Comparison of ENCODE assay signal across 18 mouse cellular contexts in genomic region chr5:55293978-55294377, GRCm38 (mm10).
A peak's percentile ranks its signal among the peaks of the same experiment; 100 is the strongest.
DNase-seq lines count a peak whose midpoint lies in the region; ATAC-seq lines count a peak whose summit lies in the region.
"Had no signal": no experiment of that assay in that cellular context is flagged by ENCODE, and none has a peak within 500 bp of the region (broad histone marks: within the 10 kb centered on the region; RNA-seq: fewer than 3 reads in every experiment).

No protein-coding gene starts in this region.

- WGBS in forebrain, embryonic 16.5 days: 55% methylated on average over 2 of the region's 2 CpGs
- WGBS in midbrain, embryonic 16.5 days: 41% methylated on average over 2 of the region's 2 CpGs
- 72% methylated on average over 2 of the region's 2 CpGs for WGBS in heart, embryonic 12.5 days

- H3K4me3 ChIP-seq in forebrain, embryonic 16.5 days (replicated peaks; ENCODE audit: low read length): no peak overlapping the region
- no peak overlapping the region for H3K4me3 ChIP-seq in midbrain, embryonic 16.5 days (ENCODE audit: low read depth, low read length)
- no peak overlapping the region for H3K4me3 ChIP-seq in heart, embryonic 12.5 days
- H3K4me3 ChIP-seq: heart, embryonic 13.5 days; kidney, embryonic 15.5 days had no signal

- no peak overlapping the region for H3K27ac ChIP-seq in forebrain, embryonic 16.5 days (ENCODE audit: low read length)
- peak overlapping the region; percentile 50 for H3K27ac ChIP-seq in midbrain, embryonic 16.5 days (ENCODE audit: low read length)
- no peak overlapping the region for H3K27ac ChIP-seq in heart, embryonic 12.5 days (ENCODE audit: poor library complexity, severe bottlenecking)
- H3K27ac ChIP-seq: heart, embryonic 13.5 days; kidney, embryonic 15.5 days had no signal

- no peak for DNase-seq in frontal cortex, postnatal 25 days (ENCODE audit: low spot score in 2 of 2)
- peak; percentile 41 for DNase-seq in A20 (ENCODE audit: low read depth, low spot score)
- DNase-seq in heart, postnatal 4 days: no peak
- no peak for DNase-seq in heart, postnatal 10 days
- DNase-seq: adrenal gland, adult 8-10 months; cerebellum, adult 8-10 months; liver; lung, adult 18-20 months; lung, postnatal 4 days; right cerebral cortex, postnatal 4 days; thymus, adult 2 months had no signal

- no peak overlapping the region for H3K9ac ChIP-seq in forebrain, embryonic 16.5 days (replicated peaks; ENCODE audit: low read depth, low read length)
- no peak overlapping the region for H3K9ac ChIP-seq in midbrain, embryonic 16.5 days (ENCODE audit: low read depth, low read length)
- no peak overlapping the region for H3K9ac ChIP-seq in heart, embryonic 12.5 days
- H3K9ac ChIP-seq: heart, embryonic 13.5 days; kidney, embryonic 15.5 days had no signal

- H3K9me3 ChIP-seq in forebrain, embryonic 16.5 days (ENCODE audit: control insufficient read depth, low read length): no peaks in the 10 kb centered on the region
- H3K9me3 ChIP-seq in midbrain, embryonic 16.5 days (replicated peaks; ENCODE audit: control insufficient read depth, low read length, poor library complexity, severe bottlenecking): no peaks in the 10 kb centered on the region
- no peaks in the 10 kb centered on the region for H3K9me3 ChIP-seq in heart, embryonic 12.5 days (replicated peaks)
- H3K9me3 ChIP-seq: G1E; heart, embryonic 13.5 days; kidney, embryonic 15.5 days had no signal

- intact Hi-C loops in heart, postnatal 10 days (cut with DNase I): no loop called here

- H3K36me3 ChIP-seq in forebrain, embryonic 16.5 days (ENCODE audit: control insufficient read depth, insufficient read depth): no peaks in the 10 kb centered on the region
- H3K36me3 ChIP-seq in midbrain, embryonic 16.5 days (ENCODE audit: control insufficient read depth, insufficient read depth, low read length): no peaks in the 10 kb centered on the region
- H3K36me3 ChIP-seq in heart, embryonic 12.5 days: no peaks in the 10 kb centered on the region
- H3K36me3 ChIP-seq: G1E; heart, embryonic 13.5 days; kidney, embryonic 15.5 days had no signal

- peak; percentile 84 for ATAC-seq in frontal cortex, adult (ENCODE audit: low TSS enrichment)
- peak; percentile 57; the same call in 1 of the 2 replicates for ATAC-seq in forebrain, embryonic 16.5 days
- peak; percentile 89; the same call in 1 of the 2 replicates for ATAC-seq in midbrain, embryonic 16.5 days
- ATAC-seq in heart, embryonic 12.5 days (ENCODE audit: insufficient number of reproducible peaks, low FRiP score): no peak

- H3K27me3 ChIP-seq in forebrain, embryonic 16.5 days (replicated peaks; ENCODE audit: control insufficient read depth, insufficient read depth, low read length): no peaks in the 10 kb centered on the region
- no peaks in the 10 kb centered on the region for H3K27me3 ChIP-seq in midbrain, embryonic 16.5 days (ENCODE audit: control insufficient read depth, insufficient read depth, low read depth, low read length)
- H3K27me3 ChIP-seq in heart, embryonic 12.5 days (replicated peaks): no peaks in the 10 kb centered on the region
- H3K27me3 ChIP-seq: heart, embryonic 13.5 days; kidney, embryonic 15.5 days had no signal

- no peak overlapping the region for H3K4me2 ChIP-seq in forebrain, embryonic 16.5 days (ENCODE audit: low read length)
- H3K4me2 ChIP-seq in midbrain, embryonic 16.5 days (ENCODE audit: low read length): no peak overlapping the region
- H3K4me2 ChIP-seq in heart, embryonic 12.5 days: no peak overlapping the region
- H3K4me2 ChIP-seq: heart, embryonic 13.5 days; kidney, embryonic 15.5 days had no signal

- H3K4me1 ChIP-seq in forebrain, embryonic 16.5 days (replicated peaks; ENCODE audit: control insufficient read depth, insufficient read depth, low read length): peaks cover 3% of the 10 kb centered on the region; the same call in 1 of the 2 replicates
- peaks cover 7% of the 10 kb centered on the region; the same call in 1 of the 2 replicates for H3K4me1 ChIP-seq in midbrain, embryonic 16.5 days (ENCODE audit: control insufficient read depth, insufficient read depth, low read length)
- H3K4me1 ChIP-seq in heart, embryonic 12.5 days (replicated peaks): no peaks in the 10 kb centered on the region
- H3K4me1 ChIP-seq: heart, embryonic 13.5 days; kidney, embryonic 15.5 days had no signal
